Mouse (Mus musculus) intestine, embryonic 14.5 days (tissue): ENCODE measurements around the gene Pcyt1b. TPM values are rescaled to one million over a fixed set of nuclear protein-coding genes. Genes with fewer than 3 reads are reported as not detected.

ENCODE experiments used
- ATAC-seq: fragments of 200-750 bp; cut with Nextera tagmentation; replicated peaks from 2 replicates; pipeline ENCODE4 v1.8.0; 2017; ENCODE audit warnings: low read depth, moderate number of reproducible peaks, moderate TSS enrichment, moderate library complexity; ENCODE audit not compliant: low FRiP score, low TSS enrichment
- DNase-seq: peaks from one replicate; pipeline ENCODE4 v3.0.0-alpha.2; 2018; ENCODE audit warnings: low spot score
- H3K27ac ChIP-seq: fragments of 300-500 bp; sonication (generic); 2 replicates; pipeline ENCODE4 v1.5.1; 2014; ENCODE audit warnings: low read depth, mild to moderate bottlenecking, control low read depth
- H3K27me3 ChIP-seq: fragments of 300-500 bp; sonication (generic); replicated peaks from 2 replicates; pipeline ENCODE4 v1.6.1; 2014; ENCODE audit warnings: low read length, control low read depth; ENCODE audit not compliant: control insufficient read depth, insufficient read depth
- H3K36me3 ChIP-seq: fragments of 300-500 bp; sonication (generic); 2 replicates; pipeline ENCODE4 v1.6.1; 2014; ENCODE audit warnings: low read length, control low read depth; ENCODE audit not compliant: control insufficient read depth, insufficient read depth
- H3K4me1 ChIP-seq: fragments of 300-500 bp; sonication (generic); replicated peaks from 2 replicates; pipeline ENCODE4 v1.6.1; 2014; ENCODE audit warnings: low read length, control low read depth, mixed read lengths; ENCODE audit not compliant: control insufficient read depth, insufficient read depth
- H3K4me2 ChIP-seq: fragments of 300-500 bp; sonication (generic); 2 replicates; pipeline ENCODE4 v1.6.1; 2014; ENCODE audit warnings: low read length
- H3K4me3 ChIP-seq: fragments of 300-500 bp; sonication (generic); 2 replicates; pipeline ENCODE4 v1.5.1; 2014; ENCODE audit warnings: low read depth, low read length, control low read depth, mixed read lengths
- H3K9ac ChIP-seq: fragments of 300-500 bp; sonication (generic); 2 replicates; pipeline ENCODE4 v1.6.1; 2014; ENCODE audit warnings: mild to moderate bottlenecking, low read length
- H3K9me3 ChIP-seq: fragments of 300-500 bp; sonication (generic); 2 replicates; pipeline ENCODE4 v1.6.1; 2016; ENCODE audit warnings: low read length, control low read depth; ENCODE audit not compliant: control insufficient read depth
- WGBS: fragments of 180-500 bp; shearing (Covaris S2); extraction: QIAGEN DNeasy Blood & Tissue Kit; methylation state at CpG from one replicate; pipeline ENCODE4 v1.1.7; 2014; 5-methylcytosine and 5-hydroxymethylcytosine counted together
- polyA plus RNA-seq: library from polyadenylated mRNA; unstranded; fragments of >200 nt; fragmentation: Nextera tagmentation; extraction: Ambion mirVana; gene quantifications from 2 replicates; pipeline ENCODE4 v1.2.1, GENCODE M21; 2014

The Pcyt1b gene
- 2.4 and 2.5 TPM in 2 replicates for polyA plus RNA-seq

DNA sequence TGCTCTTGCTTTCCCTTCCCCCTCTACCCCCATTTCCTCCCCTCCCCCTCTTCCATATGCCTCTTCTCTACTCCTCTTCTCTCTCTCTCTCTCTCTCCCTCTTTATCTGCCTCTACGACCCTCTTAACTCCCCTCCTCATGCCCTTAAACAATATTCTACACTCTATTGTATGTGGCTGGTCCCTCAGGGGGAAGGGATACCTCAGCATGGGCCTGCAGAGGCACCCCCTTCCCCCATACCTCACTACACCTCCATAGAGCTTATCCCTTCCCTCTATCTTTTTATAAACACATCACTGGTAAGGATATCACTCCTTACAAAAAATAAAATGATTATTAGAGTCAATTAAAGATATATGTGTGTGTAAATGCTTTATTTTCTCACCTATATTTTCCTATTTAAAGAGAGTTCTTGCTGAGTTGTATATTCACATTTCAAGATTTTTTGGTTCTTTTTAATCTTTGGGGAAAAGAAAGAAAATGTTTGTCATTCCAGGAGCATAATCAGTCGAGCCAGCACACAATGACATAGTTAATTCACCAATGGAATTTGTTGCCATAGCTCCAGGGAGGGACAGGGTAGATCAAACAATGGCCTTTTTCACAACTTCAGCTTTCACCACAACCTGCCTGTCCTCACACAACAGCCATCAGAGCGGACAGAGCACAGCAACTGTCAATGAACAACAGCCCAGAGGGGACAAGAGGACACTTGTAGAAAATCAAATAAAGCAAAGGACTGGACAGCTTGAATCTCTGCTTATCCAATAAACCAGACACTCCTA lies at the start of gene Pcyt1b:
Gene Pcyt1b, plus strand, starts transcription at position 646 of the 785 bp plus-strand sequence.
- ATAC-seq (no peak), DNase-seq (no peak)
- H3K9me3 ChIP-seq = no peaks in the 10 kb centered on the region
- no peaks in the 10 kb centered on the region for H3K27me3 ChIP-seq
- H3K4me1 ChIP-seq = no peaks in the 10 kb centered on the region
- no peak within 1 kb of the TSS for H3K4me3 ChIP-seq
- H3K9ac ChIP-seq = no peak within 1 kb of the TSS
- H3K4me2 ChIP-seq = no peak within 1 kb of the TSS
- WGBS = 36% methylated on average over 3 of the region's 3 CpGs
- H3K27ac ChIP-seq = no peak within 1 kb of the TSS
- H3K36me3 ChIP-seq = no peaks in the 10 kb centered on the region

- H3K27me3 ChIP-seq = no peaks in the 10 kb centered on the region
- no peaks in the 10 kb centered on the region for H3K4me1 ChIP-seq
- no peaks in the 10 kb centered on the region for H3K36me3 ChIP-seq
- WGBS = 57% methylated on average over 1 of the region's 1 CpGs
- no peak overlapping the region for H3K4me3 ChIP-seq
- DNase-seq (no peak), ATAC-seq (no peak)
- peak overlapping the region; percentile 51 for H3K4me2 ChIP-seq
- no peak overlapping the region for H3K9ac ChIP-seq
- no peaks in the 10 kb centered on the region for H3K9me3 ChIP-seq
- H3K27ac ChIP-seq = no peak overlapping the region
Measured at GRCm38 (mm10) chrX:93630256-93630655, 24.4 kb upstream of the Pcyt1b start.

DNA sequence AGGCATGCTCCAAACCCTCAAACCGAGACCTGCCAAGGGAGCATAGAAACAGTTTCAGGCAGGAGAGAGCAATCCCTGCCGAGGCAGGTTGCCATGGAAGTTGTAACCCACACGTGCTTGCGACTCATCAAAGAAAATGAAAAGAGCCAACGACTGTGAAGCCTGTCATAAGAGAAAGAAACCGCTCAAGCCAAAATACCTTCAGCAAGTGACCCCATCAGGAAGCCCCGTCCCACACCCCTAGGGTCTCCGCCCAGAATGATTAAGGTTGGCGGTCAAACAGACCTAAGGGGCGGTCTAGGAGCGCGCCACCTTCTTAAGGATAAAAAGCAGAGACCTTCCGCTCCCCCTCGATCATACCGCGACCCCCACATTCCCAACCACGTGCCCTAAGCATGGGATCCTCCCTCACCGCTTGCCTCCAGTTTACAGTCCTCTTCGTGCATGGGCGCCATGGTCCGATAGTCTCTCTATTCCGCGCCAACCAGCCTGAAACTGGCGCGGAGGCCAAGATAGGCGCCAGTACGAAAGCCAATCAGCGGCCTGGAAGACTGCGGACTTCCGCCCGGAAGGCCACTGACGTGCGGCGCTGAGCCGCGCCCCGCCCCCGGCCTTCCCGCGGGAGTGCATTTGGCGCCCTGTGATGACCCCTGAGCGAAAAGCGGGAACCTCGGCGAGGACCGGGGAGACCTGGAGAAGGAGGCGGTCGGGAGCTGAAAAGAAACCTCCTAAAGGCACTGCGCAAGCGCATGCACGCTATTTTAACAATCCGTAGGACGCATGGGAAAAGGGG lies 22.8 kb upstream of the Pcyt1b start, which contains the start of gene Pola1:
Gene Pola1, minus strand, starts transcription at position 499 of the 793 bp plus-strand sequence.
- ATAC-seq = peak; percentile 98
- no peaks in the 10 kb centered on the region for H3K9me3 ChIP-seq
- peak; percentile 81 for DNase-seq
- peak within 1 kb of the TSS; percentile 51 for H3K4me3 ChIP-seq
- H3K27me3 ChIP-seq = no peaks in the 10 kb centered on the region
- no peaks in the 10 kb centered on the region for H3K36me3 ChIP-seq
- WGBS = 13% methylated on average over 52 of the region's 53 CpGs
- H3K9ac ChIP-seq = peak within 1 kb of the TSS; percentile 58
- no peaks in the 10 kb centered on the region for H3K4me1 ChIP-seq
- H3K4me2 ChIP-seq = peak within 1 kb of the TSS; percentile 51
- peak within 1 kb of the TSS; percentile 43; the same call in 1 of the 2 replicates for H3K27ac ChIP-seq

GRCm38 (mm10) chrX:93634861-93635375 lies 19.7 kb upstream of the Pcyt1b start:
- no peaks in the 10 kb centered on the region for H3K36me3 ChIP-seq
- no peak overlapping the region for H3K9ac ChIP-seq
- ATAC-seq = no peak
- 72% methylated on average over 2 of the region's 2 CpGs for WGBS
- no peak overlapping the region for H3K4me2 ChIP-seq
- DNase-seq = no peak
- H3K9me3 ChIP-seq = no peaks in the 10 kb centered on the region
- H3K4me1 ChIP-seq = no peaks in the 10 kb centered on the region
- no peaks in the 10 kb centered on the region for H3K27me3 ChIP-seq
- no peak overlapping the region for H3K27ac ChIP-seq
- no peak overlapping the region for H3K4me3 ChIP-seq

DNA sequence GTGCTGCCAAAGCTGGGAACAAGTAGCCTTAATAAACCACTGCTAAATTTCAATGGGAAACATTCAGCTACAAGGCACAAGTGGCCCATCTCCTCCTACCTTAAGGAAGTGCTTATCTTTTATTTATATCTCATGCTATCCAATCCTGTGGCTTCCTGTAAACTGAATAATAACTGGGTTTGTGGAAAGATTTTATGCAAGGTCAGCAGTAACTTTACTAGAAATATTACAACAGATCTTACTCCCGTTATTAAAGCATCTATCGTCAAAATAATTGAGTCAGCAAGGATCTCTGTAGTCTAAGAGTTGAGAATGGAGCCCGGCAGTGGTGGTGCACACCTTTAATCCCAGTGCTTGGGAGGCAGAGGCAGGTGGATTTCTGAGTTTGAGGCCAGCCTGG lies 11.1 kb upstream of the Pcyt1b start:
- Histone ChIP-seq H3K4me3 (no peak overlapping the region), H3K27ac (no peak overlapping the region), H3K4me1 (no peaks in the 10 kb centered on the region), H3K36me3 (no peaks in the 10 kb centered on the region), H3K27me3 (no peaks in the 10 kb centered on the region), H3K9me3 (no peaks in the 10 kb centered on the region), H3K4me2 (no peak overlapping the region), H3K9ac (no peak overlapping the region)
- no peak for DNase-seq
- no peak for ATAC-seq
- 84% methylated on average over 3 of the region's 3 CpGs for WGBS

GRCm38 (mm10) chrX:93644022-93644421 lies 10.6 kb upstream of the Pcyt1b start:
- H3K9ac ChIP-seq = no peak overlapping the region
- H3K4me3 ChIP-seq = no peak overlapping the region
- no peaks in the 10 kb centered on the region for H3K36me3 ChIP-seq
- H3K4me2 ChIP-seq = no peak overlapping the region
- H3K4me1 ChIP-seq = no peaks in the 10 kb centered on the region
- DNase-seq (no peak), ATAC-seq (no peak)
- no peaks in the 10 kb centered on the region for H3K27me3 ChIP-seq
- H3K27ac ChIP-seq = no peak overlapping the region
- no peaks in the 10 kb centered on the region for H3K9me3 ChIP-seq

DNA sequence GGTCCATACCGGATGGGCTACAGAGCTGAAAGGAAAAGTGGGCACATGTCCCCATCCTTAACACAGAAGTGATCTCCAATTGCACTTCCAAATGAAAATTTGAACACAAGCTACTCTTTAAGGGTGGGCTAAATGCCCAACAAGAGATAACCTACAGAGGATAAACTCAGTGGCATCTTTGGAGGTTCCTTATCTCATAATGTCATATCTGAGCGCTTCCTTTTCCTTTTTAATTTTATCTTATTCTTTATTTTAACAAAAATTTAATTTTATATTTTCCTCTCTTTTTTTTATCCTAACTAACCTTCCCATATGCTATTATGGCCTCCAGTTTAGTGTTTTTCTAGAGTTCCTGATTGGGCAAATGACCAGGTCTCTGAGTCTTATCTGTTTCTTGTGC lies 3.9 kb upstream of the Pcyt1b start:
- no peak overlapping the region for H3K4me2 ChIP-seq
- H3K4me3 ChIP-seq = no peak overlapping the region
- no peak overlapping the region for H3K9ac ChIP-seq
- H3K27me3 ChIP-seq = no peaks in the 10 kb centered on the region
- H3K4me1 ChIP-seq = no peaks in the 10 kb centered on the region
- ATAC-seq (no peak), DNase-seq (no peak)
- no peak overlapping the region for H3K27ac ChIP-seq
- 91% methylated on average over 2 of the region's 2 CpGs for WGBS
- no peaks in the 10 kb centered on the region for H3K9me3 ChIP-seq
- H3K36me3 ChIP-seq = no peaks in the 10 kb centered on the region

GRCm38 (mm10) chrX:93655153-93655552 lies 490 bp downstream of the Pcyt1b start:
- no peak overlapping the region for H3K27ac ChIP-seq
- WGBS = 78% methylated on average over 5 of the region's 5 CpGs
- H3K4me2 ChIP-seq = no peak overlapping the region
- H3K4me1 ChIP-seq = no peaks in the 10 kb centered on the region
- H3K9ac ChIP-seq = no peak overlapping the region
- H3K27me3 ChIP-seq = no peaks in the 10 kb centered on the region
- no peak overlapping the region for H3K4me3 ChIP-seq
- ATAC-seq = no peak
- DNase-seq = no peak
- H3K36me3 ChIP-seq = no peaks in the 10 kb centered on the region
- H3K9me3 ChIP-seq = no peaks in the 10 kb centered on the region
